Mouse (Mus musculus): ENCODE results near the gene Cdk15. TPM values are rescaled to one million over a fixed set of nuclear protein-coding genes. Genes with fewer than 3 reads are reported as not detected.

The Cdk15 gene
- polyA plus RNA-seq, 1 experiment: 0.44 TPM

- no peaks in the 10 kb centered on the region for H3K36me3 ChIP-seq (ENCODE audit: control insufficient read depth, insufficient read depth)
- no peak overlapping the region for H3ac ChIP-seq (ENCODE audit: control insufficient read depth, insufficient read length)
- no peaks in the 10 kb centered on the region for H3K27me3 ChIP-seq (ENCODE audit: control insufficient read depth, insufficient read depth, insufficient read length)
- TF ChIP-seq MAX (IDR thresholded peaks at IDR 0.05; ENCODE audit: low read depth): no peak
- no peak for TF ChIP-seq POLR2AphosphoS2 (IDR thresholded peaks at IDR 0.05; ENCODE audit: insufficient read length, low read depth)
- no peak for TF ChIP-seq TCF12 (IDR thresholded peaks at IDR 0.05; ENCODE audit: insufficient read depth, poor library complexity, severe bottlenecking)
- no peaks in the 10 kb centered on the region for H3K79me2 ChIP-seq (ENCODE audit: control insufficient read depth, insufficient read depth)
- no peak overlapping the region for H3K4me3 ChIP-seq
- no peak overlapping the region for H3K4me2 ChIP-seq (ENCODE audit: low read depth)
Measured at GRCm38 (mm10) chr1:59268931-59269330, 12.2 kb downstream of the Cdk15 start.

- Histone ChIP-seq H3K36me3 (ENCODE audit: control insufficient read depth, insufficient read depth) (no peaks in the 10 kb centered on the region), H3K27me3 (ENCODE audit: control insufficient read depth, insufficient read depth, insufficient read length) (no peaks in the 10 kb centered on the region), H3K79me2 (ENCODE audit: control insufficient read depth, insufficient read depth) (no peaks in the 10 kb centered on the region), H3K4me2 (ENCODE audit: low read depth) (no peak overlapping the region), H3ac (ENCODE audit: control insufficient read depth, insufficient read length) (no peak overlapping the region), H3K4me3 (no peak overlapping the region)
- TF ChIP-seq USF1 (IDR thresholded peaks at IDR 0.05; ENCODE audit: low read depth): no peak
- TF ChIP-seq SRF (IDR thresholded peaks at IDR 0.05; ENCODE audit: control insufficient read depth, insufficient read length, low read depth): no peak
- no peak for TF ChIP-seq REST (IDR thresholded peaks at IDR 0.05; ENCODE audit: insufficient read depth, insufficient read length)
- TF ChIP-seq MYOD1 (IDR thresholded peaks at IDR 0.05; ENCODE audit: control insufficient read depth in 1 of 3, insufficient read length in 2 of 3, low read depth in 2 of 3): no peak
- no peak for TF ChIP-seq MYOG (IDR thresholded peaks at IDR 0.05; ENCODE audit: control insufficient read depth in 1 of 3, insufficient read depth in 1 of 3, insufficient read length in 2 of 3, low read depth in 2 of 3)
- TF ChIP-seq CEBPB (IDR thresholded peaks at IDR 0.05; ENCODE audit: insufficient read depth, poor library complexity, severe bottlenecking): no peak
- TF ChIP-seq POLR2A (IDR thresholded peaks at IDR 0.05; ENCODE audit: insufficient read length, low read depth): no peak
Measured at GRCm38 (mm10) chr1:59269466-59269865, 12.8 kb downstream of the Cdk15 start.

- no peak overlapping the region for H3K4me3 ChIP-seq
- no peaks in the 10 kb centered on the region for H3K36me3 ChIP-seq (ENCODE audit: control insufficient read depth, insufficient read depth)
- H3ac ChIP-seq (ENCODE audit: control insufficient read depth, insufficient read length): no peak overlapping the region
- TF ChIP-seq CEBPB (IDR thresholded peaks at IDR 0.05; ENCODE audit: insufficient read depth, poor library complexity, severe bottlenecking) (no peak), POLR2AphosphoS2 (IDR thresholded peaks at IDR 0.05; ENCODE audit: insufficient read length, low read depth) (no peak), E2F4 (IDR thresholded peaks at IDR 0.05; ENCODE audit: insufficient read depth) (no peak)
- H3K27me3 ChIP-seq (ENCODE audit: control insufficient read depth, insufficient read depth, insufficient read length): no peaks in the 10 kb centered on the region
- no peaks in the 10 kb centered on the region for H3K79me2 ChIP-seq (ENCODE audit: control insufficient read depth, insufficient read depth)
- no peak overlapping the region for H3K4me2 ChIP-seq (ENCODE audit: low read depth)
Measured at GRCm38 (mm10) chr1:59269951-59270689, 13.4 kb downstream of the Cdk15 start.

GRCm38 (mm10) chr1:59272189-59272588, 15.5 kb downstream of the Cdk15 start:
- Histone ChIP-seq H3K4me2 (ENCODE audit: low read depth) (no peak overlapping the region), H3ac (ENCODE audit: control insufficient read depth, insufficient read length) (no peak overlapping the region), H3K4me3 (no peak overlapping the region), H3K79me2 (ENCODE audit: control insufficient read depth, insufficient read depth) (no peaks in the 10 kb centered on the region), H3K36me3 (ENCODE audit: control insufficient read depth, insufficient read depth) (no peaks in the 10 kb centered on the region), H3K27me3 (ENCODE audit: control insufficient read depth, insufficient read depth, insufficient read length) (no peaks in the 10 kb centered on the region)
- TF ChIP-seq POLR2AphosphoS2 (IDR thresholded peaks at IDR 0.05; ENCODE audit: insufficient read length, low read depth) (no peak), MAX (IDR thresholded peaks at IDR 0.05; ENCODE audit: low read depth) (no peak), E2F4 (IDR thresholded peaks at IDR 0.05; ENCODE audit: insufficient read depth) (no peak), MYOD1 (IDR thresholded peaks at IDR 0.05; ENCODE audit: control insufficient read depth in 1 of 3, insufficient read length in 2 of 3, low read depth in 2 of 3) (no peak), REST (IDR thresholded peaks at IDR 0.05; ENCODE audit: insufficient read depth, insufficient read length) (no peak)

- H3K4me3 ChIP-seq: no peak overlapping the region
- peaks cover 6% of the 10 kb centered on the region for H3K27me3 ChIP-seq (ENCODE audit: control insufficient read depth, insufficient read depth, insufficient read length)
- H3K36me3 ChIP-seq (ENCODE audit: control insufficient read depth, insufficient read depth): no peaks in the 10 kb centered on the region
- no peak for TF ChIP-seq MAX (IDR thresholded peaks at IDR 0.05; ENCODE audit: low read depth)
- no peak for TF ChIP-seq SRF (IDR thresholded peaks at IDR 0.05; ENCODE audit: control insufficient read depth, insufficient read length, low read depth)
- TF ChIP-seq TCF12 (IDR thresholded peaks at IDR 0.05; ENCODE audit: insufficient read depth, poor library complexity, severe bottlenecking): no peak
- no peak for TF ChIP-seq REST (IDR thresholded peaks at IDR 0.05; ENCODE audit: insufficient read depth, insufficient read length)
- TF ChIP-seq TCF3 (IDR thresholded peaks at IDR 0.05; ENCODE audit: insufficient read length, low read depth): no peak
- no peak for TF ChIP-seq CEBPB (IDR thresholded peaks at IDR 0.05; ENCODE audit: insufficient read depth, poor library complexity, severe bottlenecking)
- H3ac ChIP-seq (ENCODE audit: control insufficient read depth, insufficient read length): no peak overlapping the region
- H3K79me2 ChIP-seq (ENCODE audit: control insufficient read depth, insufficient read depth): no peaks in the 10 kb centered on the region
- no peak overlapping the region for H3K4me2 ChIP-seq (ENCODE audit: low read depth)
Measured at GRCm38 (mm10) chr1:59285880-59286279, 29.2 kb downstream of the Cdk15 start.

- Histone ChIP-seq H3K36me3 (ENCODE audit: control insufficient read depth, insufficient read depth) (no peaks in the 10 kb centered on the region), H3K79me2 (ENCODE audit: control insufficient read depth, insufficient read depth) (no peaks in the 10 kb centered on the region), H3K4me2 (ENCODE audit: low read depth) (no peak overlapping the region), H3K4me3 (no peak overlapping the region), H3ac (ENCODE audit: control insufficient read depth, insufficient read length) (no peak overlapping the region), H3K27me3 (ENCODE audit: control insufficient read depth, insufficient read depth, insufficient read length) (peaks cover 3% of the 10 kb centered on the region)
- no peak for TF ChIP-seq TCF12 (IDR thresholded peaks at IDR 0.05; ENCODE audit: insufficient read depth, poor library complexity, severe bottlenecking)
- no peak for TF ChIP-seq POLR2AphosphoS2 (IDR thresholded peaks at IDR 0.05; ENCODE audit: insufficient read length, low read depth)
- TF ChIP-seq SRF (IDR thresholded peaks at IDR 0.05; ENCODE audit: control insufficient read depth, insufficient read length, low read depth): no peak
- no peak for TF ChIP-seq TCF3 (IDR thresholded peaks at IDR 0.05; ENCODE audit: insufficient read length, low read depth)
- TF ChIP-seq MAX (IDR thresholded peaks at IDR 0.05; ENCODE audit: low read depth): no peak
- TF ChIP-seq MYOD1 (IDR thresholded peaks at IDR 0.05; ENCODE audit: control insufficient read depth in 1 of 3, insufficient read length in 2 of 3, low read depth in 2 of 3): no peak
- no peak for TF ChIP-seq E2F4 (IDR thresholded peaks at IDR 0.05; ENCODE audit: insufficient read depth)
- no peak for TF ChIP-seq USF1 (IDR thresholded peaks at IDR 0.05; ENCODE audit: low read depth)
- no peak for TF ChIP-seq POLR2A (IDR thresholded peaks at IDR 0.05; ENCODE audit: insufficient read length, low read depth)
- no peak for TF ChIP-seq CEBPB (IDR thresholded peaks at IDR 0.05; ENCODE audit: insufficient read depth, poor library complexity, severe bottlenecking)
- no peak for TF ChIP-seq REST (IDR thresholded peaks at IDR 0.05; ENCODE audit: insufficient read depth, insufficient read length)
- TF ChIP-seq MYOG (IDR thresholded peaks at IDR 0.05; ENCODE audit: control insufficient read depth in 1 of 3, insufficient read depth in 1 of 3, insufficient read length in 2 of 3, low read depth in 2 of 3): no peak
Measured at GRCm38 (mm10) chr1:59286316-59286850, 29.7 kb downstream of the Cdk15 start.
